Mouse (Mus musculus) CH12.LX (cell line): ENCODE results near the gene Sema3b. TPM values are rescaled to one million over a fixed set of nuclear protein-coding genes. Genes with fewer than 3 reads are reported as not detected.

Source experiments
- DNase-seq: peaks from one replicate; pipeline ENCODE4 v3.0.0-alpha.2; 2013; ENCODE audit errors: extremely low read depth
- H3K27ac ChIP-seq: 2 replicates; pipeline ENCODE4 v1.5.1; 2012; ENCODE audit warnings: low read depth, mild to moderate bottlenecking, control low read depth, moderate library complexity; ENCODE audit not compliant: insufficient read depth
- H3K27me3 ChIP-seq: replicated peaks from 2 replicates; pipeline ENCODE3; 2012; ENCODE audit warnings: inconsistent platforms
- H3K36me3 ChIP-seq, 2 experiments: replicated peaks in 1 of 2; 2 replicates each; pipeline versions ENCODE3 to v1.6.1; 2012; ENCODE audit warnings: inconsistent platforms in 1 of 2, low read length in 1 of 2, mild to moderate bottlenecking in 1 of 2, mixed read lengths in 1 of 2, moderate library complexity in 1 of 2; ENCODE audit not compliant: control insufficient read depth in 1 of 2, insufficient read depth in 1 of 2
- H3K4me1 ChIP-seq, 2 experiments: 2 replicates each; pipeline ENCODE4 v1.6.1; 2012; ENCODE audit warnings: inconsistent platforms in 1 of 2, moderate library complexity in 1 of 2; ENCODE audit not compliant: insufficient read depth in 2 of 2, control insufficient read depth in 1 of 2
- H3K4me2 ChIP-seq: 2 replicates; pipeline ENCODE4 v1.6.1; 2012; ENCODE audit warnings: low read depth, mild to moderate bottlenecking, control low read depth; ENCODE audit not compliant: poor library complexity, insufficient read depth, severe bottlenecking
- H3K4me3 ChIP-seq, 3 experiments: fragments of 150-350 bp in 1 of 3; sonication (generic) in 1 of 3; replicated peaks in 1 of 3; 2 replicates each; pipeline versions ENCODE3 to v1.5.1; 2011 to 2012; ENCODE audit warnings: low read depth in 2 of 3, low read length in 2 of 3, mild to moderate bottlenecking in 2 of 3, moderate library complexity in 2 of 3, control low read depth in 1 of 3, improper control_type of control experiment in 1 of 3, inconsistent platforms in 1 of 3, mixed read lengths in 1 of 3; ENCODE audit not compliant: poor library complexity in 1 of 3
- H3K79me2 ChIP-seq: replicated peaks from 2 replicates; pipeline ENCODE4 v1.6.1; 2012; ENCODE audit warnings: mild to moderate bottlenecking, moderate library complexity; ENCODE audit not compliant: control insufficient read depth, poor library complexity, insufficient read depth, severe bottlenecking; ENCODE audit errors: extremely low read depth
- H3K9ac ChIP-seq: 2 replicates; pipeline ENCODE4 v1.6.1; 2012; ENCODE audit warnings: low read depth, mild to moderate bottlenecking, control low read depth, moderate library complexity; ENCODE audit not compliant: insufficient read depth
- H3K9me3 ChIP-seq: replicated peaks from 2 replicates; pipeline ENCODE3; 2012; ENCODE audit warnings: low read length, inconsistent platforms, mixed read lengths
- BHLHE40 ChIP-seq: IDR thresholded peaks from 2 replicates; pipeline ENCODE4 v1.6.1; 2011; ENCODE audit warnings: mild to moderate bottlenecking, low read depth, low read length, improper control_type of control experiment
- CHD1 ChIP-seq: IDR thresholded peaks from 2 replicates; pipeline ENCODE4 v1.6.1; 2012; ENCODE audit warnings: low read depth, low read length, improper control_type of control experiment, inconsistent platforms
- CTCF ChIP-seq, 2 experiments: IDR thresholded peaks in 1 of 2; conservative IDR thresholded peaks in 1 of 2; 2 replicates each; pipeline ENCODE4 v1.5.1; 2011 to 2012; ENCODE audit warnings: low read depth in 2 of 2, low read length in 2 of 2, improper control_type of control experiment in 1 of 2, inconsistent platforms in 1 of 2, mild to moderate bottlenecking in 1 of 2, moderate library complexity in 1 of 2
- ELF1 ChIP-seq: IDR thresholded peaks from 2 replicates; pipeline ENCODE4 v1.6.1; 2014; ENCODE audit warnings: low read depth, mild to moderate bottlenecking, inconsistent platforms, low read length, improper control_type of control experiment
- EP300 ChIP-seq: IDR thresholded peaks from 2 replicates; pipeline ENCODE4 v1.6.1; 2011; ENCODE audit warnings: low read length, improper control_type of control experiment
- GABPA ChIP-seq: IDR thresholded peaks from 2 replicates; pipeline ENCODE4 v1.6.1; 2012; ENCODE audit warnings: low read depth, low read length, improper control_type of control experiment, inconsistent platforms; ENCODE audit not compliant: insufficient replicate concordance
- JUN ChIP-seq: IDR thresholded peaks from 2 replicates; pipeline ENCODE4 v1.6.1; 2011; ENCODE audit warnings: low read depth, mild to moderate bottlenecking, low read length, improper control_type of control experiment, moderate library complexity; ENCODE audit not compliant: insufficient read depth
- MYC ChIP-seq: IDR thresholded peaks from 2 replicates; pipeline ENCODE4 v1.6.1; 2011; ENCODE audit warnings: low read depth, mild to moderate bottlenecking, improper control_type of control experiment, low read length
- PAX5 ChIP-seq: IDR thresholded peaks from 2 replicates; pipeline ENCODE4 v1.6.1; 2012; ENCODE audit warnings: low read length, inconsistent platforms, mixed read lengths
- POLR2A ChIP-seq: IDR thresholded peaks from 2 replicates; pipeline ENCODE4 v1.6.1; 2011; ENCODE audit warnings: low read depth, mild to moderate bottlenecking, improper control_type of control experiment, low read length
- POLR2AphosphoS2 ChIP-seq: IDR thresholded peaks from 2 replicates; pipeline ENCODE4 v1.6.1; 2011; ENCODE audit warnings: low read depth, low read length, improper control_type of control experiment
- RAD21 ChIP-seq: IDR thresholded peaks from 2 replicates; pipeline ENCODE4 v1.6.1; 2011; ENCODE audit warnings: low read depth, mild to moderate bottlenecking, low read length, improper control_type of control experiment, moderate library complexity
- SIN3A ChIP-seq: IDR thresholded peaks from 2 replicates; pipeline ENCODE4 v1.6.1; 2012; ENCODE audit warnings: low read length, improper control_type of control experiment, inconsistent platforms
- TBP ChIP-seq: conservative IDR thresholded peaks from 2 replicates; pipeline ENCODE4 v1.6.1; 2011; ENCODE audit warnings: low read depth, low read length, improper control_type of control experiment
- TCF12 ChIP-seq: IDR thresholded peaks from 2 replicates; pipeline ENCODE4 v1.6.1; 2014; ENCODE audit warnings: low read depth, mild to moderate bottlenecking, inconsistent platforms, low read length, improper control_type of control experiment
- UBTF ChIP-seq: IDR thresholded peaks from 2 replicates; pipeline ENCODE4 v1.6.1; 2012; ENCODE audit warnings: low read depth, mild to moderate bottlenecking, inconsistent platforms, low read length, improper control_type of control experiment, moderate library complexity
- ZC3H11A ChIP-seq: IDR thresholded peaks from 2 replicates; pipeline ENCODE4 v1.6.1; 2012; ENCODE audit warnings: low read depth, mild to moderate bottlenecking, inconsistent platforms, low read length, improper control_type of control experiment
- ZKSCAN1 ChIP-seq: IDR thresholded peaks from 2 replicates; pipeline ENCODE4 v1.6.1; 2012; ENCODE audit warnings: low read depth, inconsistent platforms, low read length, improper control_type of control experiment, borderline replicate concordance
- ZNF384 ChIP-seq: IDR thresholded peaks from 2 replicates; pipeline ENCODE4 v1.6.1; 2012; ENCODE audit warnings: low read depth, low read length, improper control_type of control experiment, inconsistent platforms
- dilution Hi-C: fragments of 300-500 bp; cut with MboI; formaldehyde crosslinking; loops from 2 replicates; pipeline ENCODE4 v1.14.3; 2020; ENCODE audit warnings: low sequenced_read_pairs; ENCODE audit not compliant: extremely low pct_unique_long_range_greater_than_20kb, extremely low pct_ligation_motif_present
- in situ Hi-C: fragments of 300-500 bp; cut with MboI; formaldehyde crosslinking; loops from 3 replicates; pipeline ENCODE4 v1.14.3; 2019; ENCODE audit warnings: low sequenced_read_pairs, low pct_ligation_motif_present, low pct_unique_long_range_greater_than_20kb, mixed read lengths
- polyA plus RNA-seq: library from polyadenylated mRNA; unstranded; fragments of >175 nt; gene quantifications from 2 replicates; pipeline ENCODE4 v1.2.1, GENCODE M21; 2012; ENCODE audit warnings: low read depth; ENCODE audit not compliant: insufficient read length
- total RNA-seq, 2 experiments: library from RNA; depleted of rRNA; stranded (reverse); fragments of 300-350 nt in 1 of 2; fragments of >200 nt in 1 of 2; gene quantifications; 2 replicates each; pipeline ENCODE4 v1.2.3; 2012 to 2014

Sema3b gene
- total and polyA plus RNA-seq, 3 experiments: 4.3 to 11.6 (median 8.0) TPM

- DNase-seq: no peak
- in situ Hi-C loops: no loop called here
- Histone ChIP-seq H3K79me2 (peaks cover 12% of the 10 kb centered on the region), H3K4me1 (peaks cover 3 to 13% of the 10 kb centered on the region in 2 experiments; a peak in 3 of 4 replicates), H3K9me3 (no peaks in the 10 kb centered on the region), H3K27me3 (no peaks in the 10 kb centered on the region), H3K27ac (no peak overlapping the region), H3K4me3 (no peak overlapping the region), H3K4me2 (no peak overlapping the region), H3K36me3 (peaks cover 44 to 92% of the 10 kb centered on the region in 2 experiments), H3K9ac (no peak overlapping the region)
- TF ChIP-seq UBTF: no peak
- TF ChIP-seq RAD21: no peak
- no peak for TF ChIP-seq ZC3H11A
- TF ChIP-seq POLR2AphosphoS2: no peak
- no peak for TF ChIP-seq TCF12
- no peak for TF ChIP-seq SIN3A
- no peak for TF ChIP-seq EP300
- no peak for TF ChIP-seq GABPA
- no peak for TF ChIP-seq PAX5
- TF ChIP-seq ZKSCAN1: no peak
- no peak for TF ChIP-seq ELF1
- no peak for TF ChIP-seq BHLHE40
- TF ChIP-seq POLR2A: no peak
- TF ChIP-seq TBP: no peak
- no peak for TF ChIP-seq CTCF (conservative IDR thresholded peaks at IDR 0.05 in 1 of 2, IDR thresholded peaks at IDR 0.05 in 1 of 2; ENCODE audit: low read depth in 2 of 2, low read length in 2 of 2)
- dilution Hi-C loops: no loop called here
These were observed 15.7 kb downstream of the Sema3b start for GRCm38 (mm10) chr9:107593101-107593976.

GRCm38 (mm10) chr9:107590773-107591060 is 18.3 kb downstream of the Sema3b start:
- H3K4me1 ChIP-seq: peaks cover 8 to 22% of the 10 kb centered on the region in 2 experiments

More at GRCm38 (mm10) chr9:107590773-107591060, 18.3 kb downstream of the Sema3b start:
- no peak overlapping the region for H3K4me2 ChIP-seq
- no peaks in the 10 kb centered on the region for H3K27me3 ChIP-seq
- DNase-seq: no peak
- in situ Hi-C loops (no loop called here), dilution Hi-C loops (no loop called here)
- H3K9ac ChIP-seq: no peak overlapping the region
- peaks cover 44 to 68% of the 10 kb centered on the region in 2 experiments for H3K36me3 ChIP-seq
- H3K9me3 ChIP-seq: no peaks in the 10 kb centered on the region
- H3K79me2 ChIP-seq: peaks cover 18% of the 10 kb centered on the region
- no peak overlapping the region for H3K4me3 ChIP-seq
- TF ChIP-seq MYC (no peak), CHD1 (no peak), POLR2A (no peak), JUN (no peak), ZNF384 (no peak), EP300 (no peak), GABPA (no peak)
- no peak overlapping the region for H3K27ac ChIP-seq
